Mouse (Mus musculus): ENCODE measurements around the gene Mkrn2os.

GRCm38 (mm10) chr6:115593252-115593651 is 876 bp upstream of the Mkrn2os start:
- TF ChIP-seq CTCF (IDR thresholded peaks at IDR 0.05; ENCODE audit: insufficient read depth, low read length) (no peak), POLR2A (IDR thresholded peaks at IDR 0.05; ENCODE audit: borderline replicate concordance, extremely low read depth, low read depth, low read length) (no peak)

Data from lung, adult 2 months (tissue).